Mouse (Mus musculus): ENCODE results near the gene Il11. TPM values are rescaled to one million over a fixed set of nuclear protein-coding genes. Genes with fewer than 3 reads are reported as not detected.
A peak's percentile ranks its signal among the peaks of the same experiment; 100 is the strongest.
"Not testable (repeated sequence)": the region's sequence is repeated elsewhere in the genome, so short reads cannot be mapped to it uniquely, and the experiment has no call there.

Il11 gene
- polyA plus RNA-seq (2015; fragmentation: Nextera tagmentation; extraction: Ambion mirVana) = 0.90 and 1.0 TPM in 2 replicates

GRCm38 (mm10) chr7:4782759-4783158, at the start of gene Il11, which contains the start of gene Tmem190:
TSS of gene Il11 (minus strand) at chr7:4782859.
TSS of gene Tmem190 (plus strand) at chr7:4782937.
- Histone ChIP-seq H3K27ac (replicated peaks) (no peak within 1 kb of the TSS), H3K9me3 (replicated peaks) (no peaks in the 10 kb centered on the region), H3K27me3 (replicated peaks) (peaks cover 44% of the 10 kb centered on the region), H3K9ac (replicated peaks) (no peak within 1 kb of the TSS), H3K4me3 (replicated peaks) (no peak within 1 kb of the TSS), H3K4me2 (no peak within 1 kb of the TSS), H3K4me1 (no peaks in the 10 kb centered on the region), H3K36me3 (no peaks in the 10 kb centered on the region)
- WGBS = 70% methylated on average over 2 of the region's 2 CpGs
- no peak for ATAC-seq (ENCODE audit: low FRiP score)

- Histone ChIP-seq H3K9me3 (replicated peaks) (no peaks in the 10 kb centered on the region), H3K4me2 (no peak overlapping the region), H3K9ac (replicated peaks) (no peak overlapping the region), H3K4me1 (no peaks in the 10 kb centered on the region; the same call in 1 of the 2 replicates), H3K36me3 (peaks cover 46% of the 10 kb centered on the region), H3K27ac (replicated peaks) (no peak overlapping the region), H3K4me3 (replicated peaks) (no peak overlapping the region), H3K27me3 (replicated peaks) (peaks cover 15% of the 10 kb centered on the region)
- no peak for ATAC-seq (ENCODE audit: low FRiP score)
- WGBS = 14% methylated on average over 12 of the region's 12 CpGs
Measured at GRCm38 (mm10) chr7:4830476-4830875, 47.8 kb upstream of the Il11 start.

- no peaks in the 10 kb centered on the region for H3K4me1 ChIP-seq
- H3K4me3 ChIP-seq (replicated peaks) = no peak overlapping the region
- no peak for ATAC-seq (ENCODE audit: low FRiP score)
- H3K36me3 ChIP-seq = peaks cover 34% of the 10 kb centered on the region
- no peaks in the 10 kb centered on the region for H3K9me3 ChIP-seq (replicated peaks)
- H3K27ac ChIP-seq (replicated peaks) = no peak overlapping the region
- H3K9ac ChIP-seq (replicated peaks) = no peak overlapping the region
- H3K27me3 ChIP-seq (replicated peaks) = no peaks in the 10 kb centered on the region; the same call in 1 of the 2 replicates
- 48% methylated on average over 4 of the region's 4 CpGs for WGBS
- H3K4me2 ChIP-seq = no peak overlapping the region
Measured at GRCm38 (mm10) chr7:4825365-4825764, 42.7 kb upstream of the Il11 start.

GRCm38 (mm10) chr7:4822162-4822907, 39.7 kb upstream of the Il11 start:
- no peak overlapping the region for H3K9ac ChIP-seq (replicated peaks)
- peaks cover 9% of the 10 kb centered on the region; the same call in 1 of the 2 replicates for H3K36me3 ChIP-seq
- H3K4me1 ChIP-seq = no peaks in the 10 kb centered on the region
- no peaks in the 10 kb centered on the region for H3K27me3 ChIP-seq (replicated peaks)
- H3K4me3 ChIP-seq (replicated peaks) = no peak overlapping the region
- H3K4me2 ChIP-seq = no peak overlapping the region
- H3K9me3 ChIP-seq (replicated peaks) = no peaks in the 10 kb centered on the region
- WGBS = 80% methylated on average over 6 of the region's 6 CpGs
- ATAC-seq (ENCODE audit: low FRiP score) = no peak
- H3K27ac ChIP-seq (replicated peaks) = no peak overlapping the region

- Histone ChIP-seq H3K4me3 (replicated peaks) (no peak overlapping the region), H3K27me3 (replicated peaks) (no peaks in the 10 kb centered on the region), H3K4me1 (no peaks in the 10 kb centered on the region), H3K4me2 (no peak overlapping the region), H3K36me3 (peaks cover 3% of the 10 kb centered on the region; the same call in 1 of the 2 replicates), H3K9ac (replicated peaks) (no peak overlapping the region), H3K9me3 (replicated peaks) (no peaks in the 10 kb centered on the region), H3K27ac (replicated peaks) (no peak overlapping the region)
- WGBS = 84% methylated on average over 4 of the region's 4 CpGs
- ATAC-seq (ENCODE audit: low FRiP score) = no peak
Measured at GRCm38 (mm10) chr7:4821690-4822089, 39.0 kb upstream of the Il11 start.

- H3K9me3 ChIP-seq (replicated peaks); H3K27me3 ChIP-seq (replicated peaks); H3K4me2 ChIP-seq; ATAC-seq (ENCODE audit: low FRiP score); H3K27ac ChIP-seq (replicated peaks); H3K4me3 ChIP-seq (replicated peaks); H3K9ac ChIP-seq (replicated peaks); H3K4me1 ChIP-seq; H3K36me3 ChIP-seq: not testable (repeated sequence)
- WGBS = 97% methylated on average over 7 of the region's 7 CpGs
Measured at GRCm38 (mm10) chr7:4820925-4821324, 38.3 kb upstream of the Il11 start.

GRCm38 (mm10) chr7:4816559-4816958, 33.9 kb upstream of the Il11 start:
- no peak for ATAC-seq (ENCODE audit: low FRiP score)
- H3K4me1 ChIP-seq = peaks cover 7% of the 10 kb centered on the region

GRCm38 (mm10) chr7:4813105-4813791, 30.6 kb upstream of the Il11 start:
- Histone ChIP-seq H3K27ac (replicated peaks) (peak overlapping the region; percentile 99), H3K36me3 (peaks cover 17% of the 10 kb centered on the region), H3K9ac (replicated peaks) (peak overlapping the region; percentile 24), H3K4me3 (replicated peaks) (peak overlapping the region; percentile 71), H3K4me2 (peak overlapping the region; percentile 70), H3K4me1 (peaks cover 29% of the 10 kb centered on the region), H3K9me3 (replicated peaks) (no peaks in the 10 kb centered on the region), H3K27me3 (replicated peaks) (no peaks in the 10 kb centered on the region)
- WGBS = 30% methylated on average over 8 of the region's 8 CpGs
- no peak for ATAC-seq (ENCODE audit: low FRiP score)

More at GRCm38 (mm10) chr7:4816559-4816958, 33.9 kb upstream of the Il11 start:
- no peak overlapping the region for H3K4me3 ChIP-seq (replicated peaks)
- H3K27me3 ChIP-seq (replicated peaks) = no peaks in the 10 kb centered on the region
- no peak overlapping the region for H3K27ac ChIP-seq (replicated peaks)
- no peak overlapping the region for H3K9ac ChIP-seq (replicated peaks)
- no peaks in the 10 kb centered on the region for H3K36me3 ChIP-seq
- no peaks in the 10 kb centered on the region for H3K9me3 ChIP-seq (replicated peaks)
- H3K4me2 ChIP-seq = no peak overlapping the region

- Histone ChIP-seq H3K9ac (replicated peaks) (peak within 1 kb of the TSS; percentile 83), H3K27me3 (replicated peaks) (no peaks in the 10 kb centered on the region), H3K4me3 (replicated peaks) (peak within 1 kb of the TSS; percentile 71), H3K27ac (replicated peaks) (peak within 1 kb of the TSS; percentile 99), H3K4me2 (peak within 1 kb of the TSS; percentile 70), H3K9me3 (replicated peaks) (no peaks in the 10 kb centered on the region), H3K36me3 (peaks cover 21% of the 10 kb centered on the region), H3K4me1 (peaks cover 29% of the 10 kb centered on the region)
- ATAC-seq (ENCODE audit: low FRiP score) = peak; percentile 99
- under 1% methylated on average over 62 of the region's 62 CpGs for WGBS
Measured at GRCm38 (mm10) chr7:4812303-4813104, 29.8 kb upstream of the Il11 start, which contains the start of gene Ube2s. TSS of gene Ube2s (minus strand) at chr7:4812590.

- Histone ChIP-seq H3K4me2 (peak overlapping the region; percentile 70), H3K4me3 (replicated peaks) (peak overlapping the region; percentile 71), H3K36me3 (peaks cover 27% of the 10 kb centered on the region), H3K27ac (replicated peaks) (peak overlapping the region; percentile 99), H3K27me3 (replicated peaks) (no peaks in the 10 kb centered on the region), H3K9me3 (replicated peaks) (no peaks in the 10 kb centered on the region), H3K9ac (replicated peaks) (peak overlapping the region; percentile 83), H3K4me1 (peaks cover 29% of the 10 kb centered on the region)
- 0% methylated on average over 28 of the region's 36 CpGs for WGBS
- 0 out of 2 replicates have a peak, but pooled peaks have one; percentile 0 for ATAC-seq (ENCODE audit: low FRiP score)
Measured at GRCm38 (mm10) chr7:4811842-4812302, 29.2 kb upstream of the Il11 start.

GRCm38 (mm10) chr7:4811131-4811530, 28.5 kb upstream of the Il11 start:
- not testable (repeated sequence) for H3K27ac ChIP-seq (replicated peaks); ATAC-seq (ENCODE audit: low FRiP score); H3K27me3 ChIP-seq (replicated peaks); H3K9me3 ChIP-seq (replicated peaks)
- H3K36me3 ChIP-seq = peaks cover 29% of the 10 kb centered on the region
- H3K4me1 ChIP-seq = peaks cover 29% of the 10 kb centered on the region
- H3K4me2 ChIP-seq = peak overlapping the region; percentile 70
- peak overlapping the region; percentile 83 for H3K9ac ChIP-seq (replicated peaks)
- peak overlapping the region; percentile 71 for H3K4me3 ChIP-seq (replicated peaks)
- 37% methylated on average over 10 of the region's 10 CpGs for WGBS
